Mouse (Mus musculus) embryonic facial prominence, embryonic 11.5 days (tissue): ENCODE results near the gene Gm4491. TPM values are rescaled to one million over a fixed set of nuclear protein-coding genes. Genes with fewer than 3 reads are reported as not detected.

ENCODE experiments used
- ATAC-seq: fragments of 200-750 bp; cut with Nextera tagmentation; replicated peaks from 2 replicates; pipeline ENCODE4 v1.8.0; 2017; ENCODE audit warnings: low read depth; ENCODE audit not compliant: insufficient number of reproducible peaks, low FRiP score, low TSS enrichment
- DNase-seq: peaks from one replicate; pipeline ENCODE4 v3.0.0-alpha.2; 2015; ENCODE audit warnings: low spot score
- H3K27ac ChIP-seq: fragments of 300-500 bp; sonication (generic); replicated peaks from 2 replicates; pipeline ENCODE4 v1.5.1; 2014; ENCODE audit warnings: mild to moderate bottlenecking, low read depth, low read length, control low read depth
- H3K27me3 ChIP-seq: fragments of 300-500 bp; sonication (generic); 2 replicates; pipeline ENCODE4 v1.6.1; 2014; ENCODE audit warnings: mild to moderate bottlenecking, low read length, moderate library complexity, mixed read lengths; ENCODE audit not compliant: control insufficient read depth, insufficient read depth
- H3K36me3 ChIP-seq: fragments of 300-500 bp; sonication (generic); replicated peaks from 2 replicates; pipeline ENCODE4 v1.6.1; 2014; ENCODE audit warnings: low read depth, mild to moderate bottlenecking, low read length, moderate library complexity, mixed read lengths; ENCODE audit not compliant: control insufficient read depth, insufficient read depth
- H3K4me1 ChIP-seq: fragments of 300-500 bp; sonication (generic); 2 replicates; pipeline ENCODE4 v1.6.1; 2014; ENCODE audit warnings: low read length, mixed read lengths; ENCODE audit not compliant: control insufficient read depth, insufficient read depth
- H3K4me2 ChIP-seq: fragments of 300-500 bp; sonication (generic); 2 replicates; pipeline ENCODE4 v1.6.1; 2014; ENCODE audit warnings: low read depth, mild to moderate bottlenecking, control low read depth, low read length, moderate library complexity
- H3K4me3 ChIP-seq: fragments of 300-500 bp; sonication (generic); 2 replicates; pipeline ENCODE4 v1.5.1; 2014; ENCODE audit warnings: low read depth, low read length, control low read depth
- H3K9ac ChIP-seq: fragments of 300-500 bp; sonication (generic); replicated peaks from 2 replicates; pipeline ENCODE4 v1.6.1; 2014; ENCODE audit warnings: mild to moderate bottlenecking, control low read depth, low read length
- H3K9me3 ChIP-seq: fragments of 300-500 bp; sonication (generic); replicated peaks from 2 replicates; pipeline ENCODE4 v1.6.1; 2016; ENCODE audit warnings: mild to moderate bottlenecking, low read length, inconsistent platforms, mixed read lengths; ENCODE audit not compliant: control insufficient read depth
- WGBS: fragments of 180-500 bp; shearing (Covaris S2); extraction: QIAGEN DNeasy Blood & Tissue Kit; methylation state at CpG from one replicate; pipeline ENCODE4 v1.1.7; 2014; 5-methylcytosine and 5-hydroxymethylcytosine counted together
- polyA plus RNA-seq: library from polyadenylated mRNA; unstranded; fragments of >200 nt; fragmentation: Nextera tagmentation; extraction: Ambion mirVana; gene quantifications from 2 replicates; pipeline ENCODE4 v1.2.1, GENCODE M21; 2014

Gene Gm4491
- polyA plus RNA-seq, 1 experiment from 2014 or later, result not detected

DNA sequence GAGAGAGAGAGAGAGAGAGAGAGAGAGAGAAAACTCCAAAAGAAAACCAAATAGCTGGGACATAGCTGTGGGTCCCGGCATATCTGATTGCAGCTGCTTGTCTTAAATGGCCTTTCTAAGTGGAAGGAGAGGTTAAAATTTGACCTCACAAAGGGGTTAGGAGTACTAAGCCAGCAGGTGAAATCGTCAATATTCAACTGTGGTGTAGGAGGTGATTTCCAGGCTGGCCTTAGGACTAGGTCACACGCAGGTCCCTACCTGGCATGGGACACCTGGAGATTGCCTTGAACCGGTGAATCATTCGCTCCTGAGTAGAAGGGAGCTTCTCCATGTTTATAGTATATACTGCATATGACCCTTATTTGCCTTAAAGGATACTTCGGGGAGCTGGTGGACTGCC, 12.6 kb downstream of the Gm4491 start:
- Histone ChIP-seq H3K9ac (no peak overlapping the region), H3K27ac (no peak overlapping the region), H3K4me2 (peak overlapping the region; percentile 98), H3K4me3 (0 out of 2 replicates have a peak overlapping the region, but pooled peaks have one; percentile 54), H3K9me3 (no peaks in the 10 kb centered on the region), H3K27me3 (peaks cover 48% of the 10 kb centered on the region), H3K4me1 (peaks cover 4% of the 10 kb centered on the region), H3K36me3 (no peaks in the 10 kb centered on the region)
- 46% methylated on average over 6 of the region's 6 CpGs for WGBS
- no peak for ATAC-seq
- DNase-seq, result no peak

DNA sequence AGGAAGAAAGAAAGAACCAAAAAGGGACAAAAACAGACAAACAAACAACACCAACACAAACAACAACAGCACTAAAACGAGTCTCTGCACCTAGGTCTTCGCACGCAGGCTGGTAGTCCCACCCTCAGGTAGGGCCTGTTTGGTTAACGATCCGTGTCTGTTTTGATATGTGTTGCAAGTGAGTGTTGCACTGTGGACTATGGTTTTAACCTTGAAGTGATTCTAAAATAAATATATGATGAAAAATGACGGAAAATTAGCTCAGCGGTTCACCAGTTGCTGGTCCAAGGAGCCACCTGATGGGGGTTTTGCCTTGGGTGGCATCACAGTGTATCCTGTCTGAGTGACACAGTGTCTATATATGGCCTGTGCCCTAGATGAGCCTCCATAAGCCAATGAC, 14.1 kb downstream of the Gm4491 start:
- Histone ChIP-seq H3K27ac (no peak overlapping the region), H3K4me3 (no peak overlapping the region), H3K9me3 (no peaks in the 10 kb centered on the region), H3K27me3 (peaks cover 41% of the 10 kb centered on the region), H3K36me3 (no peaks in the 10 kb centered on the region), H3K4me2 (no peak overlapping the region), H3K9ac (no peak overlapping the region), H3K4me1 (peaks cover 4% of the 10 kb centered on the region)
- DNase-seq (no peak), ATAC-seq (no peak)
- 85% methylated on average over 7 of the region's 7 CpGs for WGBS

DNA sequence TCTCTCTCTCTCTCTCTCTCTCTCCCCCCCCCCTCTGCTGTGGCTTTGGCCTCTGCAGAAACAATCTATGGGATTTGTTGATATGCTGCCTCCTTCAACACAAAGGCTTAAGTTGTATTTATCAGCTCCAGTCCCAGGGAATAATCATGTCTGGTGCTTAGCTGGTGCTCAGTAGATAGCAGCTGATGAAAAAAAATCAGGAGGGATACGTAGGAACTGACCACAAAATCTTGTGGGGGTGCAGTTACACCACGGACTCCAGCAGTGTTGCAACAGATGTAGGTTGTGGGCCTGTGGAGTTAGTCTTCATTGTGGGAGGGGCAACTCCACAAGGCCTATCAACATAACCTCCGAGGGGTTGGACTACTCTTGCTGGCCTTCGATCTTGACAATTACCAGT, 19.8 kb downstream of the Gm4491 start:
- Histone ChIP-seq H3K4me1 (no peaks in the 10 kb centered on the region), H3K9ac (no peak overlapping the region), H3K4me2 (no peak overlapping the region), H3K4me3 (no peak overlapping the region), H3K27ac (no peak overlapping the region), H3K9me3 (no peaks in the 10 kb centered on the region), H3K27me3 (no peaks in the 10 kb centered on the region), H3K36me3 (no peaks in the 10 kb centered on the region)
- DNase-seq (no peak), ATAC-seq (no peak)
- 75% methylated on average over 4 of the region's 4 CpGs for WGBS

DNA sequence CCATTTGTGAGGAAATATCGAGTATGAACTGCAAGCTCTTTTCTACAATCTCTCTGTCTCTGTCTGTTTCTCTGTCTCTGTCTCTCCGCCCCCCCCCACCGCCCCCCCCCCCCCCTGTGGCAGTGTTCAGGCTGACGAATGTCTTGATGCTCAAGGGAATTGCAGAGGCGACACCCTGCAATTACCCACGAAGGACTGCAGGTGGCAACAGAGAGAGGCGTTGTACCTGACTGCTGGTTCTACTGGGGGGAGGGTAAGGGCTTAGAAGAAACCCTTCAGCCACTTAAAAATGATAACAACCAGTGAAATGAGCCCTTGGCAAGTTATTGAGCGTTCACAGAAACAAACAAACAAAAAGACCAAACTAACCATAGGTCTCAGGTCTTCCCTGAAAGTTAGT, 22.7 kb downstream of the Gm4491 start:
- Histone ChIP-seq H3K36me3 (no peaks in the 10 kb centered on the region), H3K4me3 (no peak overlapping the region), H3K4me2 (no peak overlapping the region), H3K27me3 (no peaks in the 10 kb centered on the region), H3K9ac (no peak overlapping the region), H3K9me3 (no peaks in the 10 kb centered on the region), H3K27ac (no peak overlapping the region), H3K4me1 (no peaks in the 10 kb centered on the region)
- DNase-seq (peak; percentile 61), ATAC-seq (no peak)
- WGBS, result 14% methylated on average over 6 of the region's 8 CpGs

DNA sequence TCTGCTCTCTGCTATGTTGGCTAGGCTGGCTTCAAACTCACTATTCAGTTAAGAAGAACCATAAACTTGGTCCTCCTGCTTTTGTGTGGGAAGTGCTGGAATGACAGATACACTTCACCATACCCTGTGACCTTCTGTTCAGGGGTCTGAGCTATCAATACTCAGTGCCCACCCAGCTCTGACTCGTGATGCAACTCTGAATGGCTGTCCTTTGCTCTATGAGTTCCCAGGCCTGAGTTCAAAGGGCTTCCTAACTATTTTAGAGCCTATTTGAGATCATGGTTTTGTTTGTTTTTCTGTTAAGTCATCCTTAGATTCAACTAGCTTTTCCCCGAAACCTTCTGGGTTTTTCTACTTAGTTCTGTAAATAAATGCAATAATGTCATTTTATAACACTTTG, 25.7 kb downstream of the Gm4491 start:
- no peaks in the 10 kb centered on the region for H3K36me3 ChIP-seq

DNA sequence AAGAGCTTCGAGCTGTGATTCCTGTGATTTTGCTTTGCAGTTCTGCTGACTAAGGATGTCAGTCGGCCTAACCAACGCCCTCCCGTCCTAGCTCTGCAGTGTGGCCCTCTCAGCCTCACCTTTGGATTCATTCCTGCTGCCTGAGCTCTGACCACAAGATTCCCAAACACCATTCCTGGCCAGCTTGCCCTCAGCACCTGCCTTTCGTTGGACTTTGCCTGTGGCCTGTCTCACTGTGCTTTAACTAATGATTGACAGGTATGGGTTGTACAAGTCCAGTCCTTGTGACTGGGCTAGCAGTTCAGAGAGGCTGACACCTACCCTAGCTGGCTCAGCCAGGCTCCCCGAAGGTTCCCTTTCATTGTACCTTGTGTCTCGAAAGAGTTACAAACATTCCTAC, 26.6 kb downstream of the Gm4491 start:
- 85% methylated on average over 7 of the region's 7 CpGs for WGBS
- H3K4me3 ChIP-seq, result no peak overlapping the region
- no peak for ATAC-seq

More for the DNA sequence above, 25.7 kb downstream of the Gm4491 start:
- Histone ChIP-seq H3K4me2 (no peak overlapping the region), H3K9ac (no peak overlapping the region), H3K4me3 (no peak overlapping the region), H3K9me3 (no peaks in the 10 kb centered on the region), H3K27ac (no peak overlapping the region), H3K4me1 (no peaks in the 10 kb centered on the region), H3K27me3 (no peaks in the 10 kb centered on the region)
- 61% methylated on average over 2 of the region's 2 CpGs for WGBS
- ATAC-seq (no peak), DNase-seq (no peak)

DNA sequence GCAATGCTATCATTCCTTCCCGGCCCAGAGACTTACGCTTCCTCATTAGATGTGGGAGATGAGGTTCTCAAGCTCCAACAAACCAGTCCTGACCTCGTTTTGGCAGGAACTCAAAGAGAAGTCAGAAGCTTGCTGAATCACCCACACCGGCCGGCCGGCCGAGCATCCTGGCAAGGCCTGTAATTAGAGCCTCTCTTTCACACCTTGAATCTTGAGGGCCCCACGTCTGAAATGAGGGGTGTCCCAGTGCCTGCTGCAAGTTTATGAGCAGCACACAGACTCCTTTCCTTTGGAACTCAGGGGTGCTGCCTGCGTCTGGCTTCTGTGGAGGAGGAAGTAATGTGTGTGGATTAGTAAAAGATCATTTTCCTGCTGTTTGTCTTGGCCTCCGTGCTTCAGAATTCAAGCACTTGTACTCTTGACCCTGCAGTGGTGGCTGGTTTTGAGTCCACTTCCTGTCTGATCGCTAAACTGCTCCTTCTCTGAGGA, 31.5 kb downstream of the Gm4491 start:
- Histone ChIP-seq H3K27ac (no peak overlapping the region), H3K27me3 (no peaks in the 10 kb centered on the region), H3K9ac (no peak overlapping the region), H3K36me3 (no peaks in the 10 kb centered on the region), H3K4me3 (no peak overlapping the region), H3K9me3 (no peaks in the 10 kb centered on the region), H3K4me2 (no peak overlapping the region), H3K4me1 (no peaks in the 10 kb centered on the region)
- ATAC-seq, result no peak
- no peak for DNase-seq
- 44% methylated on average over 11 of the region's 11 CpGs for WGBS

More for the DNA sequence above, 26.6 kb downstream of the Gm4491 start:
- Histone ChIP-seq H3K9ac (no peak overlapping the region), H3K4me2 (no peak overlapping the region), H3K4me1 (no peaks in the 10 kb centered on the region), H3K9me3 (no peaks in the 10 kb centered on the region), H3K27ac (no peak overlapping the region), H3K36me3 (no peaks in the 10 kb centered on the region), H3K27me3 (no peaks in the 10 kb centered on the region)
- no peak for DNase-seq

DNA sequence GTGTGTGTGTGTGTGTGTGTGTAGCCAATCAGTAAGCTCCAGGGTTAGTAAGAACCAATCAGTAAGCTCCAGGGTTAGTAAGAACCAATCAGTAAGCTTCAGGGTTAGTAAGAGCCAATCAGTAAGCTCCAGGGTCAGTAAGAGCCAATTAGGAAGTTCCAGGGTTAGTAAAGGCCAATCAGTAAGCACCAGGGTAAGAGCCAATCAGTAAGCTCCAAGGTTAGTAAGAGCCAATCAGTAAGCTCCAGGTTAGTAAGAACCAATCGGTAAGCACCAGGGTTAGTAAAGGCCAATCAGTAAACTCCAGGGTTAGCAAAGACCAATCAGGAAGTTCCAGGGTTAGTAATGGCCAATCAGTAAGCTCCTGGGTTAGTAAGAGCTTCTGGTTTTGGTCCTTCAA, 32.8 kb downstream of the Gm4491 start:
- WGBS, result 95% methylated on average over 1 of the region's 1 CpGs
- DNase-seq (no peak), ATAC-seq (no peak)
- Histone ChIP-seq H3K36me3 (no peaks in the 10 kb centered on the region), H3K27me3 (no peaks in the 10 kb centered on the region), H3K4me1 (no peaks in the 10 kb centered on the region), H3K4me2 (no peak overlapping the region), H3K9me3 (no peaks in the 10 kb centered on the region), H3K4me3 (no peak overlapping the region), H3K9ac (no peak overlapping the region), H3K27ac (no peak overlapping the region)
